23 mouse cellular contexts compared by ENCODE assay signal in the genomic region with DNA sequence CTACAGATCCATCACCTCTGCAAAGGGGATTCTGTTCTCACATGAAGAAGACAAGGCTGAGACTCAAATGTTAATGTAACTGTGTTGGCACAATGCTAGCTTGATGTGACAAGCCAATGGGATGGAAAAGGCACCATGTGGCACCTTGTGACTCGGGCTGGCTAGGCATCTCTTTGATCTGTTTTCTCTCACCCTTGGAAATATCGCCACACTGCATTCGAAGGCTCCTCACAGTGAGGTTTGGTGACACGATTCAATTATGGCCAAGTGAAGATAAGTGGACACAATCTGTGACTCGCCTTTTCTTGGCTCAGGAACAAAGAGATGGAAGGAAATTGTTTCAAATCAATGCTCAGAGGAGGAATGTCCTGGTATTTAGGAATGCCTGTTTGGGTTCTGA.
DNase-seq lines count a peak whose midpoint lies in the region; ATAC-seq and TF ChIP-seq lines count a peak whose summit lies in the region.
"Had no signal": no experiment of that assay in that cellular context is flagged by ENCODE, and none has a peak within 500 bp of the region (broad histone marks: within the 10 kb centered on the region; RNA-seq: fewer than 3 reads in every experiment).

No protein-coding gene starts in this region.

- no peak overlapping the region for H3K27ac ChIP-seq in forebrain, postnatal 0 days (ENCODE audit: low read depth, low read length)
- H3K27ac ChIP-seq in forebrain, embryonic 10.5 days, result no peak overlapping the region
- H3K27ac ChIP-seq in hindbrain, postnatal 0 days, result no peak overlapping the region
- H3K27ac ChIP-seq in hindbrain, embryonic 10.5 days, result no peak overlapping the region
- H3K27ac ChIP-seq: embryonic facial prominence, embryonic 10.5 days; embryonic facial prominence, embryonic 13.5 days; forebrain, embryonic 13.5 days; hindbrain, embryonic 13.5 days; intestine, embryonic 15.5 days had no signal

- no peak overlapping the region for H3K9ac ChIP-seq in forebrain, postnatal 0 days
- no peak overlapping the region for H3K9ac ChIP-seq in hindbrain, postnatal 0 days (replicated peaks; ENCODE audit: low read length)
- H3K9ac ChIP-seq: embryonic facial prominence, embryonic 13.5 days; forebrain, embryonic 13.5 days; hindbrain, embryonic 13.5 days; intestine, embryonic 15.5 days had no signal

- H3K9me3 ChIP-seq in forebrain, postnatal 0 days (ENCODE audit: low read length), result no peaks in the 10 kb centered on the region
- no peaks in the 10 kb centered on the region for H3K9me3 ChIP-seq in forebrain, embryonic 10.5 days
- H3K9me3 ChIP-seq in hindbrain, postnatal 0 days (ENCODE audit: low read length), result no peaks in the 10 kb centered on the region
- no peaks in the 10 kb centered on the region for H3K9me3 ChIP-seq in hindbrain, embryonic 10.5 days
- H3K9me3 ChIP-seq: embryonic facial prominence, embryonic 10.5 days; embryonic facial prominence, embryonic 13.5 days; forebrain, embryonic 13.5 days; hindbrain, embryonic 13.5 days; intestine, embryonic 15.5 days had no signal

- no peak for DNase-seq in forebrain, postnatal 0 days
- no peak for DNase-seq in forebrain, embryonic 10.5 days (ENCODE audit: extremely low spot score, low spot score)
- peak; percentile 50 for DNase-seq in hindbrain, postnatal 0 days (ENCODE audit: low spot score)
- no peak for DNase-seq in hindbrain, embryonic 10.5 days (ENCODE audit: low spot score)
- DNase-seq in Muller cell, postnatal 12 days (ENCODE audit: inconsistent ontology term), result peak; percentile 67
- peak; percentile 18 for DNase-seq in brain, embryonic 14.5 days (ENCODE audit: low read depth)
- DNase-seq: adrenal gland, adult 8-10 months; adrenal gland, postnatal 36 days; cerebellum, adult 11 months; cerebellum, adult 8-10 months; embryo, embryonic 11 days; gastrocnemius, postnatal 25 days; kidney, adult 11 months; kidney, adult 8-10 months had no signal

- H3K4me1 ChIP-seq in forebrain, postnatal 0 days (ENCODE audit: insufficient read depth), result no peaks in the 10 kb centered on the region
- H3K4me1 ChIP-seq in forebrain, embryonic 10.5 days, result peaks cover 6% of the 10 kb centered on the region
- H3K4me1 ChIP-seq in hindbrain, postnatal 0 days (ENCODE audit: insufficient read depth, low read length), result no peaks in the 10 kb centered on the region
- H3K4me1 ChIP-seq in hindbrain, embryonic 10.5 days (replicated peaks), result peaks cover 5% of the 10 kb centered on the region; the same call in 1 of the 2 replicates
- H3K4me1 ChIP-seq: hindbrain, embryonic 13.5 days; intestine, embryonic 15.5 days had no signal

- no peak for TF ChIP-seq CTCF in forebrain, postnatal 0 days (IDR thresholded peaks at IDR 0.05; ENCODE audit: low read depth)
- no peak for TF ChIP-seq CTCF in hindbrain, postnatal 0 days (IDR thresholded peaks at IDR 0.05; ENCODE audit: low read depth)
- TF ChIP-seq CTCF in brain, embryonic 14.5 days (IDR thresholded peaks at IDR 0.05; ENCODE audit: borderline replicate concordance, extremely low read depth, insufficient read depth, insufficient read length), result no peak

- TF ChIP-seq POLR2A in brain, embryonic 14.5 days (IDR thresholded peaks at IDR 0.05; ENCODE audit: borderline replicate concordance, extremely low read depth, insufficient read depth, insufficient read length, poor library complexity, severe bottlenecking), result no peak

- no peaks in the 10 kb centered on the region for H3K27me3 ChIP-seq in forebrain, postnatal 0 days (ENCODE audit: insufficient read depth, low read length)
- no peaks in the 10 kb centered on the region for H3K27me3 ChIP-seq in forebrain, embryonic 10.5 days (ENCODE audit: poor library complexity, severe bottlenecking)
- no peaks in the 10 kb centered on the region for H3K27me3 ChIP-seq in hindbrain, postnatal 0 days (ENCODE audit: insufficient read depth, low read length)
- H3K27me3 ChIP-seq in hindbrain, embryonic 10.5 days (ENCODE audit: insufficient read depth, poor library complexity, severe bottlenecking), result no peaks in the 10 kb centered on the region
- H3K27me3 ChIP-seq: embryonic facial prominence, embryonic 13.5 days; forebrain, embryonic 13.5 days; hindbrain, embryonic 13.5 days; intestine, embryonic 15.5 days had no signal

- 56% methylated on average over 5 of the region's 5 CpGs for WGBS in forebrain, postnatal 0 days
- WGBS in forebrain, embryonic 10.5 days, result 89% methylated on average over 5 of the region's 5 CpGs
- WGBS in hindbrain, postnatal 0 days, result 59% methylated on average over 5 of the region's 5 CpGs
- 82% methylated on average over 5 of the region's 5 CpGs for WGBS in hindbrain, embryonic 10.5 days

- H3K4me2 ChIP-seq in forebrain, postnatal 0 days (ENCODE audit: low read depth), result no peak overlapping the region
- no peak overlapping the region for H3K4me2 ChIP-seq in hindbrain, postnatal 0 days (ENCODE audit: low read depth, low read length)
- H3K4me2 ChIP-seq: embryonic facial prominence, embryonic 13.5 days; forebrain, embryonic 13.5 days; heart, embryonic 11.5 days; hindbrain, embryonic 13.5 days; intestine, embryonic 15.5 days had no signal

- peak; percentile 84 for ATAC-seq in forebrain, postnatal 0 days
- ATAC-seq in hindbrain, postnatal 0 days, result peak; percentile 56; the same call in 1 of the 2 replicates
- ATAC-seq: activated CD4-positive, CD25-positive, alpha-beta regulatory T cell, adult 4 months; CD4-positive, CD25-positive, alpha-beta regulatory T cell, adult 4 months; forebrain, embryonic 13.5 days; intestine, embryonic 15.5 days had no signal

- H3K4me3 ChIP-seq in forebrain, postnatal 0 days (ENCODE audit: low read depth, low read length), result no peak overlapping the region
- no peak overlapping the region for H3K4me3 ChIP-seq in forebrain, embryonic 10.5 days
- no peak overlapping the region for H3K4me3 ChIP-seq in hindbrain, postnatal 0 days (ENCODE audit: low read length)
- H3K4me3 ChIP-seq in hindbrain, embryonic 10.5 days, result no peak overlapping the region
- H3K4me3 ChIP-seq: embryonic facial prominence, embryonic 10.5 days; embryonic facial prominence, embryonic 13.5 days; erythroblast, embryonic 14.5 days; forebrain, embryonic 13.5 days; hindbrain, embryonic 13.5 days; intestine, embryonic 15.5 days had no signal

- H3K36me3 ChIP-seq in forebrain, postnatal 0 days (ENCODE audit: insufficient read depth), result no peaks in the 10 kb centered on the region
- H3K36me3 ChIP-seq in forebrain, embryonic 10.5 days (replicated peaks), result no peaks in the 10 kb centered on the region
- H3K36me3 ChIP-seq in hindbrain, postnatal 0 days (ENCODE audit: insufficient read depth, low read length), result no peaks in the 10 kb centered on the region
- no peaks in the 10 kb centered on the region for H3K36me3 ChIP-seq in hindbrain, embryonic 10.5 days
- H3K36me3 ChIP-seq: embryonic facial prominence, embryonic 10.5 days; embryonic facial prominence, embryonic 13.5 days; hindbrain, embryonic 13.5 days; intestine, embryonic 15.5 days had no signal

Comparison
In these comparisons a context has a peak if more than half of its experiments do, and no peak if none do; other contexts are left out.
1. DNase-seq: peak in hindbrain, postnatal 0 days (single experiment), Muller cell, postnatal 12 days (single experiment) and brain, embryonic 14.5 days (single experiment); none in forebrain, postnatal 0 days (single experiment), forebrain, embryonic 10.5 days (single experiment) and hindbrain, embryonic 10.5 days (single experiment).